Mouse (Mus musculus): ENCODE data around the gene Myh7.

- TF ChIP-seq CTCF (conservative IDR thresholded peaks at IDR 0.05 in 1 of 2, IDR thresholded peaks at IDR 0.05 in 1 of 2; ENCODE audit: low read depth in 2 of 2, low read length in 2 of 2) (no peak), POLR2A (IDR thresholded peaks at IDR 0.05; ENCODE audit: low read depth, low read length) (no peak), EP300 (IDR thresholded peaks at IDR 0.05; ENCODE audit: low read length) (no peak)
Observed at GRCm38 (mm10) chr14:54989886-54990441, 4.5 kb downstream of the Myh7 start.

All from CH12.LX (cell line).